Mouse (Mus musculus): ENCODE measurements around the gene Olfr1317.

The Olfr1317 gene

DNA sequence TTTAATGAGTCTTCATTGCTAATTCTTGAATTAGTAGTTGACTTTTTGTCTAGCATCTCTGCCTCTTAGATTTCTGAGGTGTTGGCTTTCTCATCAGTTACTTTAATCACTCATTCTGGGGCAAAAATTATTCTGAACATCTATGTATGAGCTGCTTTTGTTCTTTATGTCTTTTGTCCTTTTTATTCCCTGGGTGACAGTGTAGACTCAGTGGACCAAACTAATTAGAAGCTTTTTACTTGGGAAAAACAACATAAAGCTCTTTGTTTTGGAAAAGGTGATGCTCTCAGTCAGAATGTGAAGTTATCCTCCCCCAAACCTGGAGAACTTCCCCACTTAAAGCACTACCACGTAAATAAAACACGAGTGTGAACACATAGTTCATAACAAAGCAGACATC, at the start of gene Olfr1317:
Gene Olfr1317 (plus strand): TSS at position 301 of the 400 bp plus-strand sequence.
- no peak for DNase-seq (ENCODE audit: extremely low read depth, insufficient read length, low spot score)

DNA sequence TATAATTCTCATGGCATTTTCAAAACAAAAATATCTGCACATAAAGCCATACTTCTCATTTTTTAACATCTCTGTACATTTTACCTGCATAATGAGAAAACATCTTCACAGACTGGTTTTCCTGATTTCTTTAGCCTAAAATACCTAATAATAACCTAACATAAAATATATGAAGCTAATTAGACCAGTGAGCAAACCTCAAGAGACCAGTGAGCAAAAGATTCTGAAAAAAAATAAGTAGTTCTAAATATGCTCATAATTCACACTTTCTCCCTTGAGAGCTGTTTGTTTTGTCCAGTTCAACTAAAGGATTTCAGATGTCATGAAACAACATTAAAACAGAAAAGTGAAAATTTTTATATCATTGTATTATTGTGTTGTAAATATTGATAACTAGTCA, 43.4 kb upstream of the Olfr1317 start, which contains the start of gene Olfr1314:
Gene Olfr1314 (minus strand): TSS at position 101 of the 400 bp plus-strand sequence.
- no peak for DNase-seq (ENCODE audit: extremely low read depth, insufficient read length, low spot score)

DNA sequence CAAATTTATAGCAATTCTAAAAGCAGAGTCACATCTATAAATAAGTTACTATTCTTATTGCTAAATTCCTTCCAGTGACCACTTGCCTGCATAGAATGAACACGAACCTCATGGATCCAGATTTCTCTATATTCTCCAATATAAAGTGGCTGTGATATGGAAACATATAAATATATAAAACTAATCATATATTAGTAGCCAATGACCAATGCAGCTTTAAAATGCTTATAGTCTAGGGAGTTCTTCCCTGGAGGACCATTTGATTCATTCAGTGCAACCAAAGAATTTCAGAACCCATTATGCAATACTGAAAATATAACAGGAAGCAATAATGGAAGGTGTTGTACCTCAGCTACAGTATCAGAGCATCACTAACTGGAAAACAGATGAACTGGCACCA, 24.8 kb upstream of the Olfr1317 start, which contains the start of gene Olfr1315-ps1:
Gene Olfr1315-ps1 (minus strand): TSS at position 101 of the 400 bp plus-strand sequence.
- no peak for DNase-seq (ENCODE audit: extremely low read depth, insufficient read length, low spot score)

DNA sequence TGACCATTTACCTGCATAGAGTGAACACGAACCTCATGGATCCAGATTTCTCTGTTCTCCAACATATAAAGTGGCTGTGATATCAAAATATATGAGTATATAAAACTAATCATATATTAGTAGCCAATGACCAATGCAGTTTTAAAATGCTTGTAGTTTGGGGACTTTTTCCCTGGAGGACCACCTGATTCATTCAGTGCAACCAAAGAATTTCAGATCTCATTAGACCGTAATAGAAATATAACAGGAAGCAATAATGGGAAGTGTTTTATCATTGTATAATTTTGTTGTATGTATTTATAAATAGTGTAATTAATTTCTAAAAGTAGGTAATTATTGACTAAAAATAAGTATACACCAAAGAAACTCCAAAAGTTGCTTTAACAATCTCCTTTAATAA, 5.3 kb upstream of the Olfr1317 start, which contains the start of gene Olfr1316:
Gene Olfr1316 (minus strand): TSS at position 101 of the 400 bp plus-strand sequence.
- no peak for DNase-seq (ENCODE audit: extremely low read depth, insufficient read length, low spot score)

DNA sequence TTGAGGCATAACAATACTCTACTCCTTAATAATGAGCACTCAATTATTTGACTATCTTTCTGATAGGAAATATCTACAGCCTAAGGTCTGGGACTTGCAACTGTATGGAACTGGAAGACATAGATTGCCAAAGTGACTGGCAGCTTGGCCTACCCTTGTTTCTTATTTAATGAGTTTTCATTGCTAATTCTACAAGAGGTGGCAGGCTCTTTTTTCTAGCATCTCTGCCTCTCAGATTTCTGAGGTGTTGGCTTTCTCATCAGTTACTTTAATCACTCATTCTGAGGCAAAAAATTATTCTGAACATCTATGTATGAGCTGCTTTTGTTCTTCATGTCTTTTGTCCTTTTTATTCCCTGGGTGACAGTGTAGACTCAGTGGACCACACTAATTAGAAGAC, 13.8 kb downstream of the Olfr1317 start, which contains the start of gene Olfr1318:
Gene Olfr1318 (plus strand): TSS at position 301 of the 400 bp plus-strand sequence.
- DNase-seq (ENCODE audit: extremely low read depth, insufficient read length, low spot score): no peak

All from 3134 (cell line).